Mouse (Mus musculus) testis, adult 2 months (tissue): ENCODE results near the gene Bcor. TPM values are rescaled to one million over a fixed set of nuclear protein-coding genes. Genes with fewer than 3 reads are reported as not detected.

Source experiments
- H3K27ac ChIP-seq: fragments of 200-500 bp; 2 replicates; pipeline ENCODE4 v1.5.1; 2012; ENCODE audit warnings: low read depth, low read length; ENCODE audit not compliant: control insufficient read depth, insufficient read depth
- H3K27me3 ChIP-seq: fragments of 200-500 bp; 2 replicates; pipeline ENCODE4 v1.6.1; 2012; ENCODE audit warnings: mild to moderate bottlenecking, low read length, moderate library complexity; ENCODE audit not compliant: control insufficient read depth, insufficient read depth
- H3K36me3 ChIP-seq: fragments of 200-500 bp; 2 replicates; pipeline ENCODE4 v1.6.1; 2012; ENCODE audit warnings: mild to moderate bottlenecking, low read length; ENCODE audit not compliant: control insufficient read depth, insufficient read depth
- H3K4me1 ChIP-seq: fragments of 200-500 bp; 2 replicates; pipeline ENCODE4 v1.6.1; 2012; ENCODE audit warnings: low read length; ENCODE audit not compliant: control insufficient read depth, insufficient read depth
- H3K4me3 ChIP-seq: fragments of 200-500 bp; 2 replicates; pipeline ENCODE4 v1.5.1; 2012; ENCODE audit warnings: low read depth, mild to moderate bottlenecking, low read length, moderate library complexity, mixed read lengths; ENCODE audit not compliant: control insufficient read depth
- CTCF ChIP-seq: fragments of 200-500 bp; IDR thresholded peaks from 2 replicates; pipeline ENCODE4 v1.5.1; 2012; ENCODE audit warnings: low read depth, mild to moderate bottlenecking, inconsistent platforms, low read length, moderate library complexity; ENCODE audit not compliant: control insufficient read depth, insufficient read depth, insufficient replicate concordance
- POLR2A ChIP-seq: fragments of 200-500 bp; IDR thresholded peaks from 2 replicates; pipeline ENCODE4 v1.6.1; 2012; ENCODE audit warnings: low read depth, mild to moderate bottlenecking, inconsistent platforms, low read length, moderate library complexity; ENCODE audit not compliant: control insufficient read depth
- polyA plus RNA-seq: library from polyadenylated mRNA; depleted of rRNA; stranded (reverse); fragments of >200 nt; gene quantifications from 2 replicates; pipeline ENCODE4 v1.2.3, GENCODE M21; 2012

The Bcor gene
- polyA plus RNA-seq, 1 experiment = 0.72 TPM

DNA sequence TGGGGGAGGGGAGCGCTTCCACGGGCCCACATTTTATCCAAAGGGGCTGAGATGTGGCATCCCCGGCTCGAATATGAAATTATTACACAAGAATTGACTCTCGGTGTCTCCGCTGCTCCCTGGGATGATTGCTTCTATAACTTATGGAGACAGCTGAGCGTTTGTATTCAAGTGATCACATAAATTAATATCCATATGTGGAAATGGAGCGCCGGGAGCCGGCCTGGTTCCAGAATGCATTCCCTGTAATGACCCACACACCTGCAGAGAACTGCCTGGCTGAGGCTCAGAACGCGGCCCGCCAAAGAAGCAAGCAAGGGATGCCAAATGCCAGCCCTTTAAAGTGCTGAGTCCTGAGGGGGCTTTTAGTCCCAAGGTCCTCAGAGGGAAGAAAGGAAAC, 170.7 kb downstream of the Bcor start:
- H3K36me3 ChIP-seq = no peaks in the 10 kb centered on the region
- H3K27ac ChIP-seq = no peak overlapping the region
- no peaks in the 10 kb centered on the region for H3K27me3 ChIP-seq
- no peak overlapping the region for H3K4me3 ChIP-seq
- TF ChIP-seq CTCF (no peak), POLR2A (no peak)
- no peaks in the 10 kb centered on the region for H3K4me1 ChIP-seq

GRCm38 (mm10) chrX:11988191-11988896, 171.8 kb downstream of the Bcor start:
- Histone ChIP-seq H3K4me3 (no peak overlapping the region), H3K36me3 (no peaks in the 10 kb centered on the region), H3K4me1 (no peaks in the 10 kb centered on the region), H3K27me3 (no peaks in the 10 kb centered on the region), H3K27ac (no peak overlapping the region)
- TF ChIP-seq POLR2A (no peak), CTCF (no peak)

DNA sequence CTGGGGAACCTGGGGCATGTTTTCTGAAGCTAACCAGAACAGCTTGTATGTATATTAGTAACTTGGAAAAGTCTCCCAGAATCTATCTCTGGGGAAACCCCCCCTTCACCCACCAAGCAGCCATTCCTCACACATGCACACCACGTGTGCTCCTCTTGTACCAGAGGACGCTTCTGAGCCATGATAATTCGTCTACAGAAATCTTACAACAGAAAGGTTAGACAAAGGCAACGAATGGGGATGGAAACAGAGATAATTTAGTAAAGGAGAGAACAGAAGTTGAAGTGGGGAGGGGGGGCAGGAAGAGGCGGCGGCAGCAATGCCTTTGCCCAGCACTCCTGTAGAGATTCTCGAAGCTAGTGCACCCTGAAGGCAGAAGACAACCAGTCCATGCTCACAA, 172.6 kb downstream of the Bcor start:
- Histone ChIP-seq H3K4me3 (no peak overlapping the region), H3K27ac (no peak overlapping the region), H3K27me3 (no peaks in the 10 kb centered on the region), H3K36me3 (no peaks in the 10 kb centered on the region), H3K4me1 (no peaks in the 10 kb centered on the region)
- no peak for TF ChIP-seq POLR2A
- TF ChIP-seq CTCF = no peak
